Mouse (Mus musculus) left cerebral cortex, adult 9 months (tissue): Measurements from ENCODE around the gene Ints6.
A peak's percentile ranks its signal among the peaks of the same experiment; 100 is the strongest.
"Not testable (repeated sequence)": the region's sequence is repeated elsewhere in the genome, so short reads cannot be mapped to it uniquely, and the experiment has no call there.

Experiments used
- DNase-seq, 2 experiments: peaks; one replicate each; pipeline ENCODE4 v3.0.0; 2022; ENCODE audit warnings: low spot score in 2 of 2

Ints6 gene

GRCm38 (mm10) chr14:62751479-62751878 is 9.5 kb downstream of the Ints6 start:
- DNase-seq, result no peak

GRCm38 (mm10) chr14:62735646-62736045 is 25.3 kb downstream of the Ints6 start:
- no peak for DNase-seq

GRCm38 (mm10) chr14:62733666-62734065 is 27.3 kb downstream of the Ints6 start:
- no peak for DNase-seq

- DNase-seq, result no peak
Observed at GRCm38 (mm10) chr14:62731902-62732301, 29.1 kb downstream of the Ints6 start.

GRCm38 (mm10) chr14:62724560-62724959 is 36.4 kb downstream of the Ints6 start:
- DNase-seq, result no peak

GRCm38 (mm10) chr14:62721625-62722024 is 39.3 kb downstream of the Ints6 start:
- DNase-seq, result no peak

GRCm38 (mm10) chr14:62718161-62718560 is 42.8 kb downstream of the Ints6 start:
- DNase-seq, result no peak

- DNase-seq, result no peak
Observed at GRCm38 (mm10) chr14:62673646-62674045, 87.3 kb downstream of the Ints6 start.

- no peak for DNase-seq
Observed at GRCm38 (mm10) chr14:62664976-62665673, 95.8 kb downstream of the Ints6 start.

- DNase-seq, result no peak
Observed at GRCm38 (mm10) chr14:62663367-62663766, 97.6 kb downstream of the Ints6 start, which contains the start of gene Serpine3. Gene Serpine3, plus strand, starts transcription at chr14:62663667.

GRCm38 (mm10) chr14:62662381-62662780 is 98.6 kb downstream of the Ints6 start:
- no peak for DNase-seq

GRCm38 (mm10) chr14:62657469-62657868 is 103.5 kb downstream of the Ints6 start:
- no peak for DNase-seq

- no peak for DNase-seq
Observed at GRCm38 (mm10) chr14:62655996-62656395, 105.0 kb downstream of the Ints6 start.

- no peak for DNase-seq
Observed at GRCm38 (mm10) chr14:62651771-62652170, 109.2 kb downstream of the Ints6 start.

GRCm38 (mm10) chr14:62650376-62650775 is 110.6 kb downstream of the Ints6 start:
- no peak for DNase-seq

- DNase-seq, result no peak
Observed at GRCm38 (mm10) chr14:62648405-62648804, 112.6 kb downstream of the Ints6 start.

GRCm38 (mm10) chr14:62642368-62642767 is 118.6 kb downstream of the Ints6 start:
- DNase-seq, result not testable (repeated sequence)

- no peak for DNase-seq
Observed at GRCm38 (mm10) chr14:62640396-62640795, 120.6 kb downstream of the Ints6 start.

GRCm38 (mm10) chr14:62639551-62639950 is 121.4 kb downstream of the Ints6 start:
- DNase-seq, result no peak

GRCm38 (mm10) chr14:62639111-62639510 is 121.9 kb downstream of the Ints6 start:
- DNase-seq, result peak in 1 of 2 experiments; percentile 13

GRCm38 (mm10) chr14:62638345-62638702 is 122.6 kb downstream of the Ints6 start:
- peak in 1 of 2 experiments; percentile 23 for DNase-seq

- peak; percentile 39 to 44 for DNase-seq
Observed at GRCm38 (mm10) chr14:62637436-62638344, 123.3 kb downstream of the Ints6 start.

GRCm38 (mm10) chr14:62627951-62628350 is 133.0 kb downstream of the Ints6 start:
- DNase-seq, result no peak
